Mouse (Mus musculus): ENCODE data around the gene Sh3bp5l. TPM values are rescaled to one million over a fixed set of nuclear protein-coding genes. Genes with fewer than 3 reads are reported as not detected.
"Not testable (repeated sequence)": the region's sequence is repeated elsewhere in the genome, so short reads cannot be mapped to it uniquely, and the experiment has no call there.

The Sh3bp5l gene
- polyA plus RNA-seq, 1 experiment from 2014 or later, result 30.4 TPM

DNA sequence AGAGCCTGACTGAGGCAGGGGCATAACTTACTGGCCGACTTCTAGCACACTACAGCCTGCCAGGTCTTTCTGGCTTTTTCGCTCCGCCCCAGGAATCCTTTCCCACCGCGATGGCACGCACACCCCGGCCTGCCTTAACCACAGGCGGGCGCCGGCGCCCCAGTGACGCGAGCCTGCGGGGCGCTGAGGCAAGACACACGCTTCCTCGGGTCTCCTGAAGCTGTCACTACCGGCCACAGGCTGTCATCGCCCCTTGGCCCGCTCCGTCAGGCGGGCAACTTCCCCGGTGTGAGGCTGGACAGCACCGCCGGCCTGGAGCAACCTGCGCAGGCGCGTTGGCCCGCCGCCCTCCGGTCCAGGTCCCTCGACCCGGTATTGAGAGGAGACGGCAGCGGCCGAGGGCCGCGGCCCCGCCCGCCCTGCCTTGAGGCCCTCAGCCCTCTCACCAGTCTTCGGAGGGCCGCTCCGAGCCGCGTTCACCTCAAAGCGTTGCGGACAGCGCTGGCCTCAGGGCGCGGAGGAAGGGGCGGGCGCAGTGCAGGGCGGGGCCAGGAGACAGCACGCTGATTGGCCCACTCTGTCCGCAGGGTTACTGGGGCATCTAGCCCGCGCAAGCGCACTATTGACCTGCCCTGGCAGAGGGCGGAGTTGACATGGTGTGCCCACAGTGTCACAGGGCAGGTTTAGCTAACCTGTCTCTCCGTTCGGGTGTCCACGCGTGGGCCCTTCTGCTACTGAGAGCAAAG, 7.5 kb upstream of the Sh3bp5l start:
- peak; percentile 96 for DNase-seq (ENCODE audit: low spot score)

DNA sequence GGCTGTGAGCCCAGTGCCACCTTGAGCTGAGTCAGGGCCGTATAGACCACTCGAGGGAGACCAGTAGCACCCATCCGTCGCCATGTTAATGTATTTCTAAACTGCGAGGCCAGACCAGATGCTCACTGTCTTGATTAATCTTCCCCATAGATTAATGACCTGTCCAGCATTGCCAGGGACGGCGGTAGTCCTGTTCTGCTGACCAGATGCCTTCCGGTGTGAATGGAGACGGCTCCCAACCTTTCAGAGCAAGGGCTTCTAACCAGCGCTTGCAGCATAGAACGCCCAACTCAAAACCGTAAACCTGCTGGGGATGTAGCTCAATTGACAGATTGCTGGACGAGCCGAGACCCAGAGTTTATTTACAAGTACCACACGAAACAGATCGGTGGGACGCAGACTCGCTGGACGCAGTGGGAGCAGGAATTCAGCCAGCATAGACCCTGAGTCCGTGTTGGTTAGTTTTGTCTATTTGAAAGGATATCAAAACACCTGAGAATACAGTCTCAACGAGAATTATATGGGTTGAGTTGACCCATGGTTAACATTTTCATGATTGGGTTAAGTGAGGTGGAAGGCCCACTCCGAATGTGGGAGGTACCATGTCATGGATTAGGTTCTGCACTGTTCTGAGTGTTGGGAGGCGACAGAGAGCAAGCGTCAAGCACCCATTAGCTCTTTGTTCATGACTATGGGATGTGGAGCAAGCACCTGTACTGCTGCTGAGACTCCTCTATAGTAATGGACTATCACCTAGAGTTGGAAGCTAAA, 6.8 kb upstream of the Sh3bp5l start:
- no peak for DNase-seq (ENCODE audit: low spot score)

DNA sequence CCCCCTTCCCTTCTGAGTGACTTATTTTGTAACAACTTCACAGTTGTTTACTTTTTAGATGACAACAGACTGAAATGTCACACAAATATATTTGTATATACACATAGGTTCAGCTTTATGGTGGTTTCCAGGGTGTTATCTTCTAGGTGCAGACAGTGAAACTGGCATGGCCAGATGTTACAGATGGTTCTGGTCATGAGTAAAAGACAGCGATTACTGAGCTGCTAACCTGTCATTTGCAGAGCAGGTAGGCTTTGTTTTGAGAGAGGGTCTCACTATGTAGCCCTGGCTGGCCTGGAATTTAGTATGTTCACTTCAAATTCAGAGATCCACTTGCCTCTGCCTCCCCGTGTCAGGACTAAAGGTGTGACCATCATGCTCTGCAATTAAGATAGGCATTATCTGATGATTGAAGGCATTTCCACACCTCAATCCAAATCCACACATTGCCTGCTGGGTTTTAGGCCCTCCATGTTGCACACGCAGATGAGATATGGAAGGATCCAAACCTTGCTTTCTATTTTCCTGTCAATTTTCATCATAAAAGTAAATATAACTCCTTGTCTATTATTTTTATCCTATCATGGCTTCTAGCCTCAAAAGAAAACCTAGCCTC, 5.8 kb upstream of the Sh3bp5l start:
- no peak for DNase-seq (ENCODE audit: low spot score)

DNA sequence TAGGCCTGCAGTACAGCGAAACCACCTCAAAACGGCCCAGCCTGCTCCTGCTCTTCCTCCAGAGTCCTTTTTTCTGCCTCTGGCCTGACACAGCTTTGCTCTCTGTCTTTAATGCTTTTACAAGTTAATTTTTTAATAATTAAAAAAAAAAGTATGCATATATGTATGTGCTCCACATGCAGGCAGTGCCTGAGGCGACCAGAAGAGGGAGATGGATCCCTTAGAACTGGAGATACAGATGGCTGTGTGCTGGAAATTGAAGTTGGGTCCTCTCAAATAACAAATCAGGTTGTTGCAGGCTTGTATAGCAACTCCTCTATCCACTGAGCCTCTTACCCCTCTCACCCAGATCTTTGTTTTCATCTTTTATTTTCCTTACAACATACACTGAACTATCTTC, 3.7 kb upstream of the Sh3bp5l start:
- DNase-seq (ENCODE audit: low spot score), result no peak

DNA sequence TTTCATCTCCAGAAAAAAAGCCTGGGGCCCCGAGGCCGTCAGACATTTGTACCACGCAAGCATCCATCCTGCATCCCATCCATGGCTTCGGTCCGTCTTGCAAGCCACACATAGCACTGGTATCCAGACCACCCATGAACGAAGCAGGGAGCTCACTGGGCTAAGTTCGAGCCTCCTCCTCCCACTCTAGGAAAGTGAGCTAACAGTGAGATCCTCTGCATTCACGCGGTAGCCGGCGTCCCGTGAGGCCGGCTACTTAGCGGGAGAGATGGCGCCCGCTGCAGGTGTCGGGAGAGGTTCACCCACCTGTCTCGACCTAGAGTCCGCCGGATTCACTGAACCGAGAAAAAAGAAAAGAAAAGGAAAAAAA, 633 bp upstream of the Sh3bp5l start:
- no peak for DNase-seq (ENCODE audit: low spot score)

DNA sequence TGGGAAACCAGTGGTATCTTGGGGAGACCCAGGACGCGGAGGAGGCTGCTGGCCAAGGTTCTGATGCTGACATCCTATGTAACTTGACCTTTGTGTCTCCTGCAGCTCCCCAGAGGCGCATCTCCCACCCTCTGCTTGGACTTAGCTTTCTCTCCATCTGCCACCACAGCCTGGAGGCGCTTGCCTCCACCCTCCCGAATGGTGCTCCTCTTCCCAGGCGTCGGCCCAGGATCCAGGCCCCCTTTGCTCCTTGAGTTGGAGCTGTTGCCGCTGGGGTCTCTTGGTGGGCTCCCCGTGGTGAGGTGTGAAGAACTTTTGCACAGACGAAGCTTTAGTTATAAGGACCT, 598 bp downstream of the Sh3bp5l start:
- no peak for DNase-seq (ENCODE audit: low spot score)

- no peak for DNase-seq (ENCODE audit: low spot score)
Observed at GRCm38 (mm10) chr11:58331546-58331945, 1.0 kb downstream of the Sh3bp5l start.

DNA sequence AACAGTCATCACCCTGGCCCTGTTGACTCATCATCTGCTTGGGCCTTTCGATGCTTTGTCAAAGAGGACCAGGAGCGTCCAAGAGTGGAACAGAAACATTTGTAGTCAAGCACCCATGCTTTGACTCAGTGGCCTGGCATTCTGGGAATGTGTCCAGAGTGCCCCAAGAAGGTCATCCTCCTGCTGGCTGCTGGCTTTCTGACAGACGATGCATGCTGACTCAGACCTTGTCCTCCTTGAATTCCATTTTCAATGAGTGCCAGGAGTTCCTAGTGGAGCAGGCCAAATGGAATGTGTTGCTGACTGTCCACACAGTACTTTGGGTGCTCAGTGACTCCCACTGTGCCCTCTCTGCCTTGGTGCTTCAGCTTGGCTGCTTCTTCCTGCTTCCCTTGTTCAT, 4.2 kb downstream of the Sh3bp5l start:
- no peak for DNase-seq (ENCODE audit: low spot score)

GRCm38 (mm10) chr11:58346745-58347144, 16.2 kb downstream of the Sh3bp5l start:
- no peak for DNase-seq (ENCODE audit: low spot score)

DNA sequence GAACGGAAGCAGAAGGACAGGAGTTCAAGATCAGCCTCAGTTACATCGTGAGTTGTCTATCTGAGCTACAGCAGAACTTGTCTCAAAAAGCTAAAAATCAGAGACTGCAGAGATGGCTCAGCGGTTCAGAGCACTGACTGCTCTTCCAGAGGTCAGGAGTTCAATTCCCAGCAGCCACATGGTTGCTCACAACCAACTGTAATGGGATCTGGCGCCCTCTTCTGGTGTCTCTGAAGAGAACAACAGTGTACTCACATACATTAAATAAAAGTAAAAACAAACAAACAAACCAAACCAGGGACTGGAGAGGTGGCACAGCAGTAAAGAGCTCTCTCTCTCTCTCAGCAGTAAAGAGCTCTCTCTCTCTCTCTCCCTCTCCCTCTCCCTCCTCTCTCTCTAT, 20.1 kb downstream of the Sh3bp5l start:
- DNase-seq (ENCODE audit: low spot score), result no peak

- no peak for DNase-seq (ENCODE audit: low spot score)
Observed at GRCm38 (mm10) chr11:58351179-58351578, 20.7 kb downstream of the Sh3bp5l start.

DNA sequence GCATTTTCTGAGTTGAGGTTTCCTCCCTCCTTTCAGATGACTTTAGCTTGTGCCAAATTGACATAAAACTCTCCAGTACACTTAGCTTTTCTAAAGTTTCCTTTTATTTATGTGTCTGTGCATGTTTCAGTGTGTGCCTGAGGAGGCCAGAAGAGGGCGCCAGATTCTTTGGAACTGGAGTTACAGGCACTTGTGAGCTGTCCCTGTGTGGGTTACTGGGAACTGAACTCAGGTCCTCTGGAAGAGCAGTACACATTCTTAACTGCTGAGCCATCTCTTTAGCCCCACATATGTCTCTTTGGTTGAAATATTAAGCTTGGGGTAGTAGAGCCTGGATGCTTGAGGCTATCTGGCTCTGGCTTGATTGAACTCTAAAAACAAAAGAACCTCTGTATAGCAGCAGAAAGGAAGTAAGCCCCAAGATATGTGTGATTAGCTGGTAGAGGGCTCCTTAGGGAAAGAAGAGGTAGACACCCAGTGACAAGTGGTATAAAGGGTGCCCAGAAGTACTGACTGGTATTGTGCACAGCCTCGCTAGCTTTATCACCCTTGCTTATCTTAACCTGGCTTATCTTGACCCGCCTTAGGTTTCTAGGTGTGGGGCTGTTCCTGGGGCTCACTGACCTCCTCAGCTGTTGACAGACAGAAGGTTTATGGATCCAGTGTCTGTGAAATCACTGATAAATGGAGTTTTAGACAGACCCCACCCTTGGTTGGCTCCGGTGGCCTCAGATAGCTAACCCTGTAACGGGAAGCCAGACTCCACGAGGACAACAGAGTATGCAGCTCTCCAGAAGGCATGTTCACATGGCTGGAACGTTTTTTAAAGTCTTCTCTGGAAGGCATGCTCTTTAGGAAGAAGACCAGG, 22.4 kb downstream of the Sh3bp5l start:
- DNase-seq (ENCODE audit: low spot score), result no peak

- DNase-seq (ENCODE audit: low spot score), result no peak
Observed at GRCm38 (mm10) chr11:58353709-58354108, 23.2 kb downstream of the Sh3bp5l start.

DNA sequence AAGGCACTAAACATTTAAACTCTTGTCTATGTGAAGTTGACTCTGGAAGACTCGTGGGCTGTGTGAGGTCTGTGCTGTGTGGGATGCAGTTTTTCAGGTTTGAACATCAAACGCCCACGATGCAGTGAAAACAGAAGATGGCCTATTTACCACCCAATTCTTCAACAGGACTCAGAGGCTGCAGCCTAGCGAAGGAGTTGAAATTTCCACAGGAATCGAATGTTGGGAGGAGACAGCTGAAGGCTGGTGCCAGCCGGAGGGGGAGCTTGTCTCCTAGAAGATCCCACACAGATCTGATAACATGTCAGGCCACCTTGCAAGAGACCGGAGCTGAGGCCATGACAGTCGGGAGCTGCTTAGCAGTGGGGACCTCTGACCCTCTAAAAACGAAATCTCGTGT, 24.0 kb downstream of the Sh3bp5l start:
- DNase-seq (ENCODE audit: low spot score), result no peak

GRCm38 (mm10) chr11:58354927-58355326, 24.4 kb downstream of the Sh3bp5l start:
- DNase-seq (ENCODE audit: low spot score), result no peak

DNA sequence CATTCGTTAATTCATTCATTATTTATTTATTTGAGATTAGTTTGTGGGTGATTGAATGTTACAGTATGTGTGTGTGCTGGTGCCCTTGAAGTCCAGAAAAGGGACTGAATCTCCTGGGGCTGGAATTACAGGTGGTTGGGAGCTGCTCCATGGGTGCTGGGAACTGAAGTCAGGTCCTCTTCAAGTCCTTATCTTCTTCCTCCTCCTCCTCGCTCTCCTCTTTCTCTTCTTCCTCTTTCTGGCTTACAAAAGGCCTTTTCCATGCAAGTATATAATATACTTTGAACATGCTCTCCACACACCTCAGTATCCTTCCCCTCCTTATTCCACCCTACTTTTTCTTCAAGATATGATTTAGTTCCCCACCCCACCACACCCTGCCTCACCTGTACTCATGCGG, 26.5 kb downstream of the Sh3bp5l start:
- no peak for DNase-seq (ENCODE audit: low spot score)

- no peak for DNase-seq (ENCODE audit: low spot score)
Observed at GRCm38 (mm10) chr11:58357844-58358534, 27.5 kb downstream of the Sh3bp5l start.

DNA sequence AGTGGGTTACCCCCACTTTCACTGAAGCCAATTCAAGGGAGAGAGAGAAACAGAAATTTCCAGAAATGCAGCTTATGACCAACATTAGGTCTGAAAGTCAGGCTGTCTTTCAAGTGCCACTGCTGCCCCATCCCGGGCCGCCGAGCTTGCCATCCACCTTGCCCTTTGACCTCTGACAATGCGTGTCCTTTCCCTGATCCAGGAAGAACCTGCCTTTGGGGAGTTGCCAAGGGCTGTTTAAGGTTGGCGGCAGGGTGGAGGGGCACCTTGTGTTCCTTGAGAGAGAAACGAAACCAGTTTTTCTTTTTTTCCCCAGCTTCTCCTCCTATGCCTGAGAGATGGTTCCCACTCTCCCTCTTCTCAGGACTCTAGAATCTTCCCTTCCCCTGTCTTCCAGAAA, 32.0 kb downstream of the Sh3bp5l start:
- DNase-seq (ENCODE audit: low spot score), result not testable (repeated sequence)

GRCm38 (mm10) chr11:58364454-58364853, 33.9 kb downstream of the Sh3bp5l start:
- no peak for DNase-seq (ENCODE audit: low spot score)

DNA sequence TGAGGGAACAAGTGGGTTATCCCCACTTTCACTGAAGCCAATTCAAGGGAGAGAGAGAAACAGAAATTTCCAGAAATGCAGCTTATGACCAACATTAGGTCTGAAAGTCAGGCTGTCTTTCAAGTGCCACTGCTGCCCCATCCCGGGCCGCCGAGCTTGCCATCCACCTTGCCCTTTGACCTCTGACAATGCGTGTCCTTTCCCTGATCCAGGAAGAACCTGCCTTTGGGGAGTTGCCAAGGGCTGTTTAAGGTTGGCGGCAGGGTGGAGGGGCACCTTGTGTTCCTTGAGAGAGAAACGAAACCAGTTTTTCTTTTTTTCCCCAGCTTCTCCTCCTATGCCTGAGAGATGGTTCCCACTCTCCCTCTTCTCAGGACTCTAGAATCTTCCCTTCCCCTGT, 35.7 kb downstream of the Sh3bp5l start:
- not testable (repeated sequence) for DNase-seq (ENCODE audit: low spot score)

- DNase-seq (ENCODE audit: low spot score), result no peak
Observed at GRCm38 (mm10) chr11:58377273-58377672, 46.7 kb downstream of the Sh3bp5l start.
